Mouse (Mus musculus): ENCODE measurements at regions not wholly inside any gene's neighbourhood (a gene's known extent, or its start where the extent isn't known, plus 50 kb on each side); places are given as distances from the start of the nearest gene placed in this dataset.

DNA sequence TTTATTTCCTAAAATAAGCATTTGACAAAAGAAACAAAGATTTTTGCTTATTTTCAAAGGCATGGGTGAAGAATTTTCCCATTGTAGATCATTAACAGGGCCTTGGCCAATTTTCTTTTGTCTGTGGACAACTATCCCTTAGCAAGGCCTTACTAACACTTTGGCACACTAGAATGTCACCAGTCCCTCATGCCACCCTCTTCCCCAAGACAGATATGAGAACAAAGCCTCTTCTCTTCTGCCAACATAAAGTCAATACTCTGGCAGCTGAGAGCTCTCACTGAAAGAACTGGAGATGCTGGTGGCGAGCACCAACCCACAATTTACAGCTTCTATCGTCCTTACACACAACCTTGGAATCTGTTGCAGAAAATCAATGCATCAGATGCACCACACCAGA, 215.1 kb upstream of the Tmeff2 start:
- TF ChIP-seq EP300 (IDR thresholded peaks at IDR 0.05; ENCODE audit: low read length) (no peak), CTCF (conservative IDR thresholded peaks at IDR 0.05 in 1 of 2, IDR thresholded peaks at IDR 0.05 in 1 of 2; ENCODE audit: low read depth in 2 of 2, low read length in 2 of 2) (no peak), CHD1 (IDR thresholded peaks at IDR 0.05; ENCODE audit: low read depth, low read length) (no peak), POLR2AphosphoS2 (IDR thresholded peaks at IDR 0.05; ENCODE audit: low read depth, low read length) (no peak), ZC3H11A (IDR thresholded peaks at IDR 0.05; ENCODE audit: low read depth, low read length) (no peak), MYC (IDR thresholded peaks at IDR 0.05; ENCODE audit: low read depth, low read length) (no peak), POLR2A (IDR thresholded peaks at IDR 0.05; ENCODE audit: low read depth, low read length) (no peak), TCF12 (IDR thresholded peaks at IDR 0.05; ENCODE audit: low read depth, low read length) (no peak), KAT2A (IDR thresholded peaks at IDR 0.05; ENCODE audit: insufficient replicate concordance, low read length) (no peak)

Measured in CH12.LX (cell line).